Mouse (Mus musculus) CH12.LX (cell line): Measurements from ENCODE around the gene Kynu. TPM values are rescaled to one million over a fixed set of nuclear protein-coding genes. Genes with fewer than 3 reads are reported as not detected.
A peak's percentile ranks its signal among the peaks of the same experiment; 100 is the strongest.

Experiments
- DNase-seq: peaks from one replicate; pipeline ENCODE4 v3.0.0-alpha.2; 2013; ENCODE audit errors: extremely low read depth
- H3K27ac ChIP-seq: 2 replicates; pipeline ENCODE4 v1.5.1; 2012; ENCODE audit warnings: low read depth, mild to moderate bottlenecking, control low read depth, moderate library complexity; ENCODE audit not compliant: insufficient read depth
- H3K27me3 ChIP-seq: replicated peaks from 2 replicates; pipeline ENCODE3; 2012; ENCODE audit warnings: inconsistent platforms
- H3K36me3 ChIP-seq, 2 experiments: replicated peaks in 1 of 2; 2 replicates each; pipeline versions ENCODE3 to v1.6.1; 2012; ENCODE audit warnings: inconsistent platforms in 1 of 2, low read length in 1 of 2, mild to moderate bottlenecking in 1 of 2, mixed read lengths in 1 of 2, moderate library complexity in 1 of 2; ENCODE audit not compliant: control insufficient read depth in 1 of 2, insufficient read depth in 1 of 2
- H3K4me1 ChIP-seq, 2 experiments: 2 replicates each; pipeline ENCODE4 v1.6.1; 2012; ENCODE audit warnings: inconsistent platforms in 1 of 2, moderate library complexity in 1 of 2; ENCODE audit not compliant: insufficient read depth in 2 of 2, control insufficient read depth in 1 of 2
- H3K4me2 ChIP-seq: 2 replicates; pipeline ENCODE4 v1.6.1; 2012; ENCODE audit warnings: low read depth, mild to moderate bottlenecking, control low read depth; ENCODE audit not compliant: poor library complexity, insufficient read depth, severe bottlenecking
- H3K4me3 ChIP-seq, 3 experiments: fragments of 150-350 bp in 1 of 3; sonication (generic) in 1 of 3; replicated peaks in 1 of 3; 2 replicates each; pipeline versions ENCODE3 to v1.5.1; 2011 to 2012; ENCODE audit warnings: low read depth in 2 of 3, low read length in 2 of 3, mild to moderate bottlenecking in 2 of 3, moderate library complexity in 2 of 3, control low read depth in 1 of 3, improper control_type of control experiment in 1 of 3, inconsistent platforms in 1 of 3, mixed read lengths in 1 of 3; ENCODE audit not compliant: poor library complexity in 1 of 3
- H3K79me2 ChIP-seq: replicated peaks from 2 replicates; pipeline ENCODE4 v1.6.1; 2012; ENCODE audit warnings: mild to moderate bottlenecking, moderate library complexity; ENCODE audit not compliant: control insufficient read depth, poor library complexity, insufficient read depth, severe bottlenecking; ENCODE audit errors: extremely low read depth
- H3K9ac ChIP-seq: 2 replicates; pipeline ENCODE4 v1.6.1; 2012; ENCODE audit warnings: low read depth, mild to moderate bottlenecking, control low read depth, moderate library complexity; ENCODE audit not compliant: insufficient read depth
- H3K9me3 ChIP-seq: replicated peaks from 2 replicates; pipeline ENCODE3; 2012; ENCODE audit warnings: low read length, inconsistent platforms, mixed read lengths
- BHLHE40 ChIP-seq: IDR thresholded peaks from 2 replicates; pipeline ENCODE4 v1.6.1; 2011; ENCODE audit warnings: mild to moderate bottlenecking, low read depth, low read length, improper control_type of control experiment
- CHD1 ChIP-seq: IDR thresholded peaks from 2 replicates; pipeline ENCODE4 v1.6.1; 2012; ENCODE audit warnings: low read depth, low read length, improper control_type of control experiment, inconsistent platforms
- CHD2 ChIP-seq: IDR thresholded peaks from 2 replicates; pipeline ENCODE4 v1.6.1; 2011; ENCODE audit warnings: low read length, improper control_type of control experiment
- E2F4 ChIP-seq: IDR thresholded peaks from 2 replicates; pipeline ENCODE4 v1.6.1; 2011; ENCODE audit warnings: low read depth, low read length, improper control_type of control experiment; ENCODE audit not compliant: insufficient replicate concordance
- EP300 ChIP-seq: IDR thresholded peaks from 2 replicates; pipeline ENCODE4 v1.6.1; 2011; ENCODE audit warnings: low read length, improper control_type of control experiment
- GABPA ChIP-seq: IDR thresholded peaks from 2 replicates; pipeline ENCODE4 v1.6.1; 2012; ENCODE audit warnings: low read depth, low read length, improper control_type of control experiment, inconsistent platforms; ENCODE audit not compliant: insufficient replicate concordance
- IRF4 ChIP-seq: IDR thresholded peaks from 2 replicates; pipeline ENCODE4 v1.6.1; 2014; ENCODE audit warnings: low read depth, mild to moderate bottlenecking, inconsistent platforms, low read length, improper control_type of control experiment
- MAZ ChIP-seq: IDR thresholded peaks from 2 replicates; pipeline ENCODE4 v1.6.1; 2012; ENCODE audit warnings: low read depth, mild to moderate bottlenecking, inconsistent platforms, low read length, improper control_type of control experiment, moderate library complexity
- MXI1 ChIP-seq: IDR thresholded peaks from 2 replicates; pipeline ENCODE4 v1.6.1; 2011; ENCODE audit warnings: mild to moderate bottlenecking, low read depth, low read length, improper control_type of control experiment
- PAX5 ChIP-seq: IDR thresholded peaks from 2 replicates; pipeline ENCODE4 v1.6.1; 2012; ENCODE audit warnings: low read length, inconsistent platforms, mixed read lengths
- RAD21 ChIP-seq: IDR thresholded peaks from 2 replicates; pipeline ENCODE4 v1.6.1; 2011; ENCODE audit warnings: low read depth, mild to moderate bottlenecking, low read length, improper control_type of control experiment, moderate library complexity
- SIN3A ChIP-seq: IDR thresholded peaks from 2 replicates; pipeline ENCODE4 v1.6.1; 2012; ENCODE audit warnings: low read length, improper control_type of control experiment, inconsistent platforms
- TCF12 ChIP-seq: IDR thresholded peaks from 2 replicates; pipeline ENCODE4 v1.6.1; 2014; ENCODE audit warnings: low read depth, mild to moderate bottlenecking, inconsistent platforms, low read length, improper control_type of control experiment
- UBTF ChIP-seq: IDR thresholded peaks from 2 replicates; pipeline ENCODE4 v1.6.1; 2012; ENCODE audit warnings: low read depth, mild to moderate bottlenecking, inconsistent platforms, low read length, improper control_type of control experiment, moderate library complexity
- USF1 ChIP-seq: IDR thresholded peaks from 2 replicates; pipeline ENCODE4 v1.6.1; 2014; ENCODE audit warnings: low read depth, mild to moderate bottlenecking, inconsistent platforms, low read length, improper control_type of control experiment
- ZC3H11A ChIP-seq: IDR thresholded peaks from 2 replicates; pipeline ENCODE4 v1.6.1; 2012; ENCODE audit warnings: low read depth, mild to moderate bottlenecking, inconsistent platforms, low read length, improper control_type of control experiment
- ZNF384 ChIP-seq: IDR thresholded peaks from 2 replicates; pipeline ENCODE4 v1.6.1; 2012; ENCODE audit warnings: low read depth, low read length, improper control_type of control experiment, inconsistent platforms
- dilution Hi-C: fragments of 300-500 bp; cut with MboI; formaldehyde crosslinking; loops from 2 replicates; pipeline ENCODE4 v1.14.3; 2020; ENCODE audit warnings: low sequenced_read_pairs; ENCODE audit not compliant: extremely low pct_unique_long_range_greater_than_20kb, extremely low pct_ligation_motif_present
- in situ Hi-C: fragments of 300-500 bp; cut with MboI; formaldehyde crosslinking; loops from 3 replicates; pipeline ENCODE4 v1.14.3; 2019; ENCODE audit warnings: low sequenced_read_pairs, low pct_ligation_motif_present, low pct_unique_long_range_greater_than_20kb, mixed read lengths
- polyA plus RNA-seq: library from polyadenylated mRNA; unstranded; fragments of >175 nt; gene quantifications from 2 replicates; pipeline ENCODE4 v1.2.1, GENCODE M21; 2012; ENCODE audit warnings: low read depth; ENCODE audit not compliant: insufficient read length
- total RNA-seq, 2 experiments: library from RNA; depleted of rRNA; stranded (reverse); fragments of 300-350 nt in 1 of 2; fragments of >200 nt in 1 of 2; gene quantifications; 2 replicates each; pipeline ENCODE4 v1.2.3; 2012 to 2014

Kynu gene
- total and polyA plus RNA-seq, 3 experiments = 42.4 to 106 (median 77.6) TPM

DNA sequence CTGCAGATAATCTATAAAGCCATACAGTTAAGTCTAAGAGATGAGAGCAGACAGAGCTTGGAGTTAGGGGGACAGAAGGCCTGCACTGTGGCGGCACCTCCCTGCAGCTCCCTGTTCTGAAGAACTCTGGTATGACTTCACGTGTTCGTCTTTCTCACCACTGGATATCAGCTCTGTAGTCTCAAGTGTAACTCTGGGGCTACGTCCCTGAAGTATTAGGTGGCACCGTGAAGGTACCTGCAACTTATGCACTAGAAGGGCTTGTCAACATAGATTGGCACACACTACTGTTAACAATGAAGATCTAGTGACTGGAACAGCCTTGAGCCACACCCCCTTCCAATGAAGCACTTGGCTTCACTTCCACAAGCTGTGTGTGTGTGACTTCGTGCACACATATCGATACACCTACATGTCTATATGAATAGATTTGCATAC lies 168.0 kb downstream of the Kynu start:
- Histone ChIP-seq H3K4me2 (peak overlapping the region; percentile 45), H3K4me3 (peak overlapping the region in 2 of 3 experiments; percentile 23 to 39), H3K9me3 (no peaks in the 10 kb centered on the region), H3K79me2 (no peaks in the 10 kb centered on the region), H3K27ac (no peak overlapping the region), H3K9ac (no peak overlapping the region), H3K27me3 (no peaks in the 10 kb centered on the region), H3K36me3 (no peaks in the 10 kb centered on the region), H3K4me1 (peaks cover 4 to 14% of the 10 kb centered on the region in 2 experiments)
- dilution Hi-C loops = no loop called here
- no peak for DNase-seq
- in situ Hi-C loops = no loop called here
- TF ChIP-seq SIN3A (peak; percentile 4; the same call in 1 of the 2 replicates), MXI1 (no peak), GABPA (no peak)

DNA sequence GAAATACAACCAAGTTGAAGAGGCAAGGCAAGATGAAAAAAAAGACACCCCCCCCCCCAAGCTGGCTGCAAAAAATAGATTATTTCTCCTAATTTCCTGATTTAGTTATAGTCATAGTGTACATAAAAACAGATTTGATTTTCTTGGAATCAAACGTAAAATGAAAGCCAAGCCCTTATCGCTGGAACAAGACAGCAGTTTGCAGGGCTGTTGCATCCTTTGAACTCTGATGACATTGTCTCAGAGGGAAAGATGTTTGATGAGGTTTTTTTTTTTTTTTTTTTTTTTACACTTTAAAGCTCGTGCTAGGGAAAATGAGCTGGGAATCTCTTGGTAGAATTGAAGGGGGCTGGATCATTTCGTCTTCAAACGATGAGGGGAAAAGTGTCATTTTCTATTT lies 172.1 kb downstream of the Kynu start:
- Histone ChIP-seq H3K27me3 (no peaks in the 10 kb centered on the region), H3K4me3 (no peak overlapping the region), H3K9me3 (no peaks in the 10 kb centered on the region), H3K36me3 (no peaks in the 10 kb centered on the region), H3K27ac (no peak overlapping the region), H3K9ac (no peak overlapping the region), H3K4me2 (no peak overlapping the region), H3K79me2 (no peaks in the 10 kb centered on the region), H3K4me1 (peaks cover 4 to 14% of the 10 kb centered on the region in 2 experiments)
- dilution Hi-C loops = no loop called here
- TF ChIP-seq BHLHE40 = no peak
- no peak for TF ChIP-seq UBTF
- no peak for TF ChIP-seq TCF12
- no peak for TF ChIP-seq EP300
- TF ChIP-seq MAZ = no peak
- TF ChIP-seq E2F4 = no peak
- no peak for TF ChIP-seq USF1
- TF ChIP-seq ZC3H11A = no peak
- TF ChIP-seq CHD2 = no peak
- no peak for TF ChIP-seq ZNF384
- no peak for TF ChIP-seq CHD1
- no peak for TF ChIP-seq PAX5
- TF ChIP-seq RAD21 = no peak
- TF ChIP-seq IRF4 = no peak
- TF ChIP-seq GABPA = no peak
- in situ Hi-C loops = loop anchor here (5.0 to 25.0 kb wide), 2 partner anchors 120 to 610 kb away; no protein-coding TSS in a partner anchor
- DNase-seq = no peak
